Mouse (Mus musculus) yolk sac, embryonic 10.5 days (tissue): Measurements from ENCODE around the gene Ces1a.

ENCODE experiments used
- DNase-seq: peaks from one replicate; pipeline ENCODE4 v3.0.0-alpha.2; 2017; ENCODE audit warnings: low spot score

The Ces1a gene

GRCm38 (mm10) chr8:92996840-92997239 is 51.2 kb downstream of the Ces1a start:
- DNase-seq = no peak

GRCm38 (mm10) chr8:92984376-92984775 is 63.6 kb downstream of the Ces1a start:
- DNase-seq = no peak

DNA sequence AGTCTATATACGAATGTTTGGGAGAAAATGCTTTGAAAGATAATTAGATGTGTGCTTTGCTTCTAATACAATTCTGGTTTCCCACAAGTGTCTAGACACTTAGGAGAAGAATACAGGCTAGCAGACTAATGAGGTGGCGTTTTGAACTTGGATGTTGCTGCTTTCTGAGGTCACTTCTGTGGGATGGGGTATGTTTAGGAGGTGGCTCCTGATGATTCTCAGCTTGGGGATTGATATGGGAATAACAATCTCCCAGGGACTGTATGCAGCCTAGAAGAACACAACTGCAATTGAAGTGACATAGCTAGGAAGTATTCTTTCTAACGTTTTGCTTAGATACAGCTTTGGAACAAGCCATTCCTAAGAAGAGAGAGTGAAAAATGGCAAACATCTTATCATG is 65.5 kb downstream of the Ces1a start:
- no peak for DNase-seq

GRCm38 (mm10) chr8:92976656-92977055 is 71.3 kb downstream of the Ces1a start:
- DNase-seq = no peak

GRCm38 (mm10) chr8:92972949-92973348 is 75.0 kb downstream of the Ces1a start:
- no peak for DNase-seq
